8 mouse cellular contexts compared by ENCODE assay signal in the genomic region with DNA sequence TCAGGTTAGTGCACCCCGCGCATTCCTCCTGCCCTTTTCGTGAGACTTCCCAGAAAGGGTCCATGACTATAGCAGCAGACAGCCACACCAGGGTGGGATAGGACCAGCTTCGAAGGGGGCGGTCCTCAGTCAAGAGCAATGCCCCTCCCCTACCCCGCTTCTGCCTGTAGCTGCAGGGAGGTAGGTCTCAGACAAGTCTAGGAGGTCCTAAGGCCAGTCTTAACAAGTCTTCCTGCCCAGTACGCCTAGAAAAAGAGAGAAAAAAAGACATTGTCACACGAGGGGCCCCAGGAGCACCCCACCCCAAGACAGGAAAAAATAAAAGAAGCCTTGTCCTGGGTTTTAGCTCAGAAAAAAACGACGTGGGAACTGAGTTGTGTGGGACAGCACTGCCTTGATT. TPM values are rescaled to one million over a fixed set of nuclear protein-coding genes. Genes with fewer than 3 reads are reported as not detected.
DNase-seq lines count a peak whose midpoint lies in the region; ATAC-seq and TF ChIP-seq lines count a peak whose summit lies in the region.

No protein-coding gene starts in this region.

- H3K9ac ChIP-seq in heart, embryonic 16.5 days (ENCODE audit: low read length) = peak overlapping the region; percentile 70
- no peak overlapping the region for H3K9ac ChIP-seq in limb, embryonic 15.5 days

- no peak overlapping the region for H3ac ChIP-seq in myocyte (ENCODE audit: control insufficient read depth, insufficient read length)

- peak; percentile 89 for DNase-seq in ES-CJ7 (ENCODE audit: low read depth, low spot score)
- no peak for DNase-seq in cerebellum, adult 18-20 months
- DNase-seq in left cerebral cortex, postnatal 25 days (ENCODE audit: low spot score in 2 of 2) = no peak
- DNase-seq in layer of hippocampus, postnatal 25 days (ENCODE audit: extremely low spot score in 1 of 2, low spot score in 1 of 2) = no peak

- ATAC-seq in heart, embryonic 16.5 days (replicated peaks; ENCODE audit: extremely low read depth, insufficient read depth, low FRiP score) = peak; percentile 86
- ATAC-seq in limb, embryonic 15.5 days (ENCODE audit: insufficient number of reproducible peaks, low FRiP score, low TSS enrichment, low read depth) = peak; percentile 78

- H3K79me2 ChIP-seq in myocyte (ENCODE audit: control insufficient read depth, insufficient read depth) = no peaks in the 10 kb centered on the region

- H3K27ac ChIP-seq in bone marrow, adult 2 months (ENCODE audit: control insufficient read depth, insufficient read depth, low read depth, low read length, poor library complexity) = no peak overlapping the region
- H3K27ac ChIP-seq in heart, embryonic 16.5 days (ENCODE audit: low read length) = peak overlapping the region; percentile 98
- peak overlapping the region; percentile 74 for H3K27ac ChIP-seq in limb, embryonic 15.5 days

- TF ChIP-seq POLR2A in bone marrow, adult 2 months (IDR thresholded peaks at IDR 0.05; ENCODE audit: borderline replicate concordance, control insufficient read depth, low read depth, low read length) = no peak
- no peak for TF ChIP-seq POLR2A in myocyte (IDR thresholded peaks at IDR 0.05; ENCODE audit: insufficient read length, low read depth)

- H3K4me3 ChIP-seq in bone marrow, adult 2 months (replicated peaks; ENCODE audit: control insufficient read depth, low read depth, low read length) = peak overlapping the region; percentile 20
- H3K4me3 ChIP-seq in heart, embryonic 16.5 days (ENCODE audit: low read length) = peak overlapping the region; percentile 36
- H3K4me3 ChIP-seq in limb, embryonic 15.5 days = peak overlapping the region; percentile 25
- no peak overlapping the region for H3K4me3 ChIP-seq in myocyte

- 2% methylated on average over 10 of the region's 10 CpGs for whole genome bisulfite sequencing in bone marrow, adult 2 months
- WGBS in heart, embryonic 16.5 days = 2% methylated on average over 10 of the region's 10 CpGs
- 0% methylated on average over 10 of the region's 10 CpGs for WGBS in limb, embryonic 15.5 days

- H3K4me2 ChIP-seq in heart, embryonic 16.5 days (ENCODE audit: low read depth, low read length) = peak overlapping the region; percentile 70
- peak overlapping the region; percentile 54 for H3K4me2 ChIP-seq in limb, embryonic 15.5 days
- peak overlapping the region; percentile 55 for H3K4me2 ChIP-seq in myocyte (ENCODE audit: low read depth)

- no peaks in the 10 kb centered on the region for H3K36me3 ChIP-seq in heart, embryonic 16.5 days (ENCODE audit: control insufficient read depth, insufficient read depth)
- no peaks in the 10 kb centered on the region for H3K36me3 ChIP-seq in limb, embryonic 15.5 days
- H3K36me3 ChIP-seq in myocyte (ENCODE audit: control insufficient read depth, insufficient read depth) = no peaks in the 10 kb centered on the region

- peaks cover 3% of the 10 kb centered on the region; the same call in 1 of the 2 replicates for H3K4me1 ChIP-seq in bone marrow, adult 2 months (ENCODE audit: control insufficient read depth, insufficient read depth, low read length)
- peaks cover 46% of the 10 kb centered on the region for H3K4me1 ChIP-seq in heart, embryonic 16.5 days (ENCODE audit: control insufficient read depth, insufficient read depth, low read length)
- H3K4me1 ChIP-seq in limb, embryonic 15.5 days = peaks cover 46% of the 10 kb centered on the region

- no peaks in the 10 kb centered on the region for H3K9me3 ChIP-seq in heart, embryonic 16.5 days (replicated peaks; ENCODE audit: control insufficient read depth, low read length)
- no peaks in the 10 kb centered on the region for H3K9me3 ChIP-seq in limb, embryonic 15.5 days

- intact Hi-C loops in left cerebral cortex, postnatal 25 days (cut with DNase I) = no loop called here

- no peak for TF ChIP-seq CTCF in bone marrow, adult 2 months (IDR thresholded peaks at IDR 0.05; ENCODE audit: control insufficient read depth, insufficient read depth, low read length)

- H3K27me3 ChIP-seq in heart, embryonic 16.5 days (ENCODE audit: control insufficient read depth, insufficient read depth, low read length) = no peaks in the 10 kb centered on the region
- no peaks in the 10 kb centered on the region for H3K27me3 ChIP-seq in limb, embryonic 15.5 days
- no peaks in the 10 kb centered on the region for H3K27me3 ChIP-seq in myocyte (ENCODE audit: control insufficient read depth, insufficient read depth, insufficient read length)

TF ChIP-seq in myocyte, 11 proteins besides CTCF, POLR2A, EP300 and RAD21:
- no peak for TF ChIP-seq E2F4 (IDR thresholded peaks at IDR 0.05; ENCODE audit: insufficient read depth)
- no peak for TF ChIP-seq POLR2AphosphoS2 (IDR thresholded peaks at IDR 0.05; ENCODE audit: insufficient read length, low read depth)
- no peak for TF ChIP-seq MYOD1 (IDR thresholded peaks at IDR 0.05; ENCODE audit: control insufficient read depth in 1 of 3, insufficient read length in 2 of 3, low read depth in 2 of 3)
- no peak for TF ChIP-seq MYOG (IDR thresholded peaks at IDR 0.05; ENCODE audit: control insufficient read depth in 1 of 3, insufficient read depth in 1 of 3, insufficient read length in 2 of 3, low read depth in 2 of 3)
- TF ChIP-seq REST (IDR thresholded peaks at IDR 0.05; ENCODE audit: insufficient read depth, insufficient read length) = no peak
- no peak for TF ChIP-seq MAX (IDR thresholded peaks at IDR 0.05; ENCODE audit: low read depth)
- TF ChIP-seq TCF12 (IDR thresholded peaks at IDR 0.05; ENCODE audit: insufficient read depth, poor library complexity, severe bottlenecking) = no peak
- no peak for TF ChIP-seq USF1 (IDR thresholded peaks at IDR 0.05; ENCODE audit: low read depth)
- no peak for TF ChIP-seq SRF (IDR thresholded peaks at IDR 0.05; ENCODE audit: control insufficient read depth, insufficient read length, low read depth)
- no peak for TF ChIP-seq CEBPB (IDR thresholded peaks at IDR 0.05; ENCODE audit: insufficient read depth, poor library complexity, severe bottlenecking)
- TF ChIP-seq TCF3 (IDR thresholded peaks at IDR 0.05; ENCODE audit: insufficient read length, low read depth) = no peak

RNA-seq across cellular contexts. Expression of gene Ddit4, which starts 35.0 kb away (rescaled TPM):
- 19.2 and 34.2 TPM in 2 replicates for polyA plus RNA-seq in bone marrow, adult 2 months (2011; ENCODE audit: insufficient read depth, insufficient read length, low replicate concordance, missing spikeins)
- 29.0 and 31.9 TPM in 2 replicates for polyA plus RNA-seq in heart, embryonic 16.5 days (2015; fragmentation: Nextera tagmentation; extraction: Ambion mirVana)
- polyA plus RNA-seq in limb, embryonic 15.5 days (2015; fragmentation: Nextera tagmentation; extraction: Ambion mirVana) = 63.6 and 77.1 TPM in 2 replicates
- polyA plus RNA-seq in myocyte (2012; fragmentation: generic; extraction: Trizol) = 266 TPM
- total RNA-seq in left cerebral cortex, postnatal 25 days (2021) = 10 to 100 TPM; 40.8 to 42.6 TPM
- total RNA-seq in layer of hippocampus, postnatal 25 days (2021) = 10 to 100 TPM; 77.1 to 100.0 TPM

RNA-seq across cellular contexts. Expression of gene Dnajb12, which starts 37.3 kb away (rescaled TPM):
- polyA plus RNA-seq in bone marrow, adult 2 months (2011; ENCODE audit: insufficient read depth, insufficient read length, low replicate concordance, missing spikeins) = 15.4 and 20.5 TPM in 2 replicates
- polyA plus RNA-seq in heart, embryonic 16.5 days (2015; fragmentation: Nextera tagmentation; extraction: Ambion mirVana) = 22.1 and 26.3 TPM in 2 replicates
- polyA plus RNA-seq in limb, embryonic 15.5 days (2015; fragmentation: Nextera tagmentation; extraction: Ambion mirVana) = 19.5 and 22.9 TPM in 2 replicates
- 45.2 TPM for polyA plus RNA-seq in myocyte (2012; fragmentation: generic; extraction: Trizol)
- 10 to 100 TPM; 49.7 to 52.8 TPM for total RNA-seq in left cerebral cortex, postnatal 25 days (2021)
- 10 to 100 TPM; 53.3 to 54.0 TPM for total RNA-seq in layer of hippocampus, postnatal 25 days (2021)
